In the genomic region with DNA sequence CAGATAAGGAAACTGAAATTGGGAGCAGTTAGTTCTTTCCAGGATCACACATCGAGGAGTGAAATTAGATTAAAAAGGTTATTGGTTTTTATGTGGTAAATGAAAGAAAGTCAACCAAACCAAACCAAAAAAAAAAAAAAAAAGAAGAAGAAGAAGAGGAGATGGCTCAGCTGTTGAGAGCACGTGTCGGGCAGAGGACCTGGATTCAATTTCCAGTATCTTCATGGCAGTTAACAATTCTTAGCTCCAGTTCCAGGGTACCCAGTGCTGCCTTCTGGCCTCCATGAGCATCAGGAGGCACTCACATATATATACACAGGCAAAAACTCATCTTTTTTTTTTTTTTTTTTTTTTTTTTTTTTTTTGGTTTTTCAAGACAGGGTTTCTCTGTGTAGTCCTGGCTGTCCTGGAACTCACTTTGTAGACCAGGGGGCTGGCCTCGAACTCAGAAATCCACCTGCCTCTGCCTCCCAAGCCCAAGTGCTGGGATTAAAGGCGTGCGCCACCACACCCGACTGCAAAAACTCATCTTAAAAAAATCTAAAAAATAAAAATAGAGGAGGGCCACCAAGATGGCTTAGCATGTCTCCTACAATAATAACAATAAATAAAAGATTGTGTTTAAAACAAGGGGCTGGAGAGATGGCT, we compare ENCODE assay signal across 8 mouse cellular contexts. TPM values are rescaled to one million over a fixed set of nuclear protein-coding genes. Genes with fewer than 3 reads are reported as not detected.
DNase-seq lines count a peak whose midpoint lies in the region; ATAC-seq and TF ChIP-seq lines count a peak whose summit lies in the region.

No protein-coding gene starts in this region.

- 72% methylated on average over 7 of the region's 7 CpGs for WGBS in kidney, embryonic 15.5 days
- 61% methylated on average over 7 of the region's 7 CpGs for WGBS in embryonic facial prominence, embryonic 13.5 days
- WGBS in hindbrain, postnatal 0 days: 83% methylated on average over 7 of the region's 7 CpGs
- 74% methylated on average over 7 of the region's 7 CpGs for WGBS in midbrain, embryonic 16.5 days

- H3K4me1 ChIP-seq in kidney, embryonic 15.5 days: peaks cover 38% of the 10 kb centered on the region
- H3K4me1 ChIP-seq in embryonic facial prominence, embryonic 13.5 days: peaks cover 30% of the 10 kb centered on the region
- H3K4me1 ChIP-seq in hindbrain, postnatal 0 days (ENCODE audit: insufficient read depth, low read length): peaks cover 11% of the 10 kb centered on the region
- H3K4me1 ChIP-seq in midbrain, embryonic 16.5 days (ENCODE audit: control insufficient read depth, insufficient read depth, low read length): peaks cover 20% of the 10 kb centered on the region

- 0 out of 2 replicates have a peak overlapping the region, but pooled peaks have one; percentile 33 for H3K9ac ChIP-seq in kidney, embryonic 15.5 days
- H3K9ac ChIP-seq in embryonic facial prominence, embryonic 13.5 days: 0 out of 2 replicates have a peak overlapping the region, but pooled peaks have one; percentile 11
- no peak overlapping the region for H3K9ac ChIP-seq in hindbrain, postnatal 0 days (replicated peaks; ENCODE audit: low read length)
- H3K9ac ChIP-seq in midbrain, embryonic 16.5 days (ENCODE audit: low read depth, low read length): no peak overlapping the region

- H3K9me3 ChIP-seq in kidney, embryonic 15.5 days (replicated peaks): no peaks in the 10 kb centered on the region
- H3K9me3 ChIP-seq in embryonic facial prominence, embryonic 13.5 days: no peaks in the 10 kb centered on the region
- H3K9me3 ChIP-seq in hindbrain, postnatal 0 days (ENCODE audit: low read length): no peaks in the 10 kb centered on the region
- H3K9me3 ChIP-seq in midbrain, embryonic 16.5 days (replicated peaks; ENCODE audit: control insufficient read depth, low read length, poor library complexity, severe bottlenecking): no peaks in the 10 kb centered on the region

- no peaks in the 10 kb centered on the region for H3K27me3 ChIP-seq in kidney, embryonic 15.5 days
- no peaks in the 10 kb centered on the region for H3K27me3 ChIP-seq in embryonic facial prominence, embryonic 13.5 days
- no peaks in the 10 kb centered on the region for H3K27me3 ChIP-seq in hindbrain, postnatal 0 days (ENCODE audit: insufficient read depth, low read length)
- no peaks in the 10 kb centered on the region for H3K27me3 ChIP-seq in midbrain, embryonic 16.5 days (ENCODE audit: control insufficient read depth, insufficient read depth, low read depth, low read length)

- peak overlapping the region; percentile 67 for H3K4me2 ChIP-seq in kidney, embryonic 15.5 days
- H3K4me2 ChIP-seq in embryonic facial prominence, embryonic 13.5 days: peak overlapping the region; percentile 59
- peak overlapping the region; percentile 52 for H3K4me2 ChIP-seq in hindbrain, postnatal 0 days (ENCODE audit: low read depth, low read length)
- peak overlapping the region; percentile 59 for H3K4me2 ChIP-seq in midbrain, embryonic 16.5 days (ENCODE audit: low read length)

- H3K27ac ChIP-seq in kidney, embryonic 15.5 days: peak overlapping the region; percentile 75; the same call in 1 of the 2 replicates
- H3K27ac ChIP-seq in embryonic facial prominence, embryonic 13.5 days: no peak overlapping the region
- no peak overlapping the region for H3K27ac ChIP-seq in hindbrain, postnatal 0 days
- peak overlapping the region; percentile 21; the same call in 1 of the 2 replicates for H3K27ac ChIP-seq in midbrain, embryonic 16.5 days (ENCODE audit: low read length)

- no peak for TF ChIP-seq CTCF in hindbrain, postnatal 0 days (IDR thresholded peaks at IDR 0.05; ENCODE audit: low read depth)

- no peak for DNase-seq in kidney, adult 11 months
- DNase-seq in hindbrain, postnatal 0 days (ENCODE audit: low spot score): no peak
- DNase-seq in ovary, postnatal 14 days (ENCODE audit: low spot score): no peak
- DNase-seq in ovary, adult 18-20 months (ENCODE audit: low spot score): no peak
- DNase-seq in kidney, adult 18-20 months: no peak

- H3K4me3 ChIP-seq in kidney, embryonic 15.5 days (replicated peaks): peak overlapping the region; percentile 34
- H3K4me3 ChIP-seq in embryonic facial prominence, embryonic 13.5 days: peak overlapping the region; percentile 35
- peak overlapping the region; percentile 22 for H3K4me3 ChIP-seq in hindbrain, postnatal 0 days (ENCODE audit: low read length)
- peak overlapping the region; percentile 29 for H3K4me3 ChIP-seq in midbrain, embryonic 16.5 days (ENCODE audit: low read depth, low read length)

- no peak for ATAC-seq in kidney, embryonic 15.5 days (replicated peaks; ENCODE audit: low FRiP score)
- ATAC-seq in embryonic facial prominence, embryonic 13.5 days (ENCODE audit: insufficient number of reproducible peaks, insufficient read depth, low FRiP score, low TSS enrichment, low read depth): no peak
- ATAC-seq in hindbrain, postnatal 0 days: no peak
- ATAC-seq in midbrain, embryonic 16.5 days: no peak

- H3K36me3 ChIP-seq in kidney, embryonic 15.5 days: no peaks in the 10 kb centered on the region
- H3K36me3 ChIP-seq in embryonic facial prominence, embryonic 13.5 days: no peaks in the 10 kb centered on the region
- H3K36me3 ChIP-seq in hindbrain, postnatal 0 days (ENCODE audit: insufficient read depth, low read length): no peaks in the 10 kb centered on the region
- no peaks in the 10 kb centered on the region for H3K36me3 ChIP-seq in midbrain, embryonic 16.5 days (ENCODE audit: control insufficient read depth, insufficient read depth, low read length)

RNA-seq across cellular contexts. Expression of a gene that starts 3.1 kb away (rescaled TPM):
- 284 and 313 TPM in 2 replicates for polyA plus RNA-seq in kidney, embryonic 15.5 days (2015; fragmentation: Nextera tagmentation; extraction: Ambion mirVana)
- polyA plus RNA-seq in embryonic facial prominence, embryonic 13.5 days (2015; fragmentation: Nextera tagmentation; extraction: Ambion mirVana): 243 and 262 TPM in 2 replicates
- 209 and 247 TPM in 2 replicates for total RNA-seq in hindbrain, postnatal 0 days (2014; rRNA removed)
- 380 and 384 TPM in 2 replicates for polyA plus RNA-seq in hindbrain, postnatal 0 days (2015; fragmentation: Nextera tagmentation; extraction: Ambion mirVana)
- 321 and 344 TPM in 2 replicates for polyA plus RNA-seq in midbrain, embryonic 16.5 days (2015; fragmentation: Nextera tagmentation; extraction: Ambion mirVana)

RNA-seq across cellular contexts. Expression of a gene that starts 26.3 kb away (rescaled TPM):
- 12.1 and 12.8 TPM in 2 replicates for polyA plus RNA-seq in kidney, embryonic 15.5 days (2015; fragmentation: Nextera tagmentation; extraction: Ambion mirVana)
- polyA plus RNA-seq in embryonic facial prominence, embryonic 13.5 days (2015; fragmentation: Nextera tagmentation; extraction: Ambion mirVana): 9.4 and 13.4 TPM in 2 replicates
- total RNA-seq in hindbrain, postnatal 0 days (2014; rRNA removed): 7.5 and 10.7 TPM in 2 replicates
- 7.2 and 9.8 TPM in 2 replicates for polyA plus RNA-seq in hindbrain, postnatal 0 days (2015; fragmentation: Nextera tagmentation; extraction: Ambion mirVana)
- 7.7 and 9.2 TPM in 2 replicates for polyA plus RNA-seq in midbrain, embryonic 16.5 days (2015; fragmentation: Nextera tagmentation; extraction: Ambion mirVana)

RNA-seq across cellular contexts. Expression of a gene that starts 53.7 kb away (rescaled TPM):
- 5.1 and 5.7 TPM in 2 replicates for polyA plus RNA-seq in kidney, embryonic 15.5 days (2015; fragmentation: Nextera tagmentation; extraction: Ambion mirVana)
- 2.3 and 10.1 TPM in 2 replicates for polyA plus RNA-seq in embryonic facial prominence, embryonic 13.5 days (2015; fragmentation: Nextera tagmentation; extraction: Ambion mirVana)
- 8.1 and 8.7 TPM in 2 replicates for total RNA-seq in hindbrain, postnatal 0 days (2014; rRNA removed)
- 5.2 and 5.7 TPM in 2 replicates for polyA plus RNA-seq in hindbrain, postnatal 0 days (2015; fragmentation: Nextera tagmentation; extraction: Ambion mirVana)
- 0.37 and 0.60 TPM in 2 replicates for polyA plus RNA-seq in midbrain, embryonic 16.5 days (2015; fragmentation: Nextera tagmentation; extraction: Ambion mirVana)

RNA-seq across cellular contexts. Expression of a gene that starts 54.6 kb away (rescaled TPM):
- 47.3 and 48.1 TPM in 2 replicates for polyA plus RNA-seq in kidney, embryonic 15.5 days (2015; fragmentation: Nextera tagmentation; extraction: Ambion mirVana)
- 39.3 and 41.3 TPM in 2 replicates for polyA plus RNA-seq in embryonic facial prominence, embryonic 13.5 days (2015; fragmentation: Nextera tagmentation; extraction: Ambion mirVana)
- 70.0 and 79.9 TPM in 2 replicates for total RNA-seq in hindbrain, postnatal 0 days (2014; rRNA removed)
- 41.4 and 42.0 TPM in 2 replicates for polyA plus RNA-seq in hindbrain, postnatal 0 days (2015; fragmentation: Nextera tagmentation; extraction: Ambion mirVana)
- 29.7 and 30.3 TPM in 2 replicates for polyA plus RNA-seq in midbrain, embryonic 16.5 days (2015; fragmentation: Nextera tagmentation; extraction: Ambion mirVana)

Comparison
In these comparisons a context has a peak if more than half of its experiments do, and no peak if none do; other contexts are left out.
1. H3K27ac ChIP-seq: peak in kidney, embryonic 15.5 days (single experiment) and midbrain, embryonic 16.5 days (single experiment); none in embryonic facial prominence, embryonic 13.5 days (single experiment) and hindbrain, postnatal 0 days (single experiment).
2. H3K9ac ChIP-seq: peak in kidney, embryonic 15.5 days (single experiment) and embryonic facial prominence, embryonic 13.5 days (single experiment); none in hindbrain, postnatal 0 days (single experiment) and midbrain, embryonic 16.5 days (single experiment).
3. Peak in every context shown above with its lines, with median percentiles within 50 percentile points of each other: H3K4me2 ChIP-seq and H3K4me3 ChIP-seq.